In the genomic region with DNA sequence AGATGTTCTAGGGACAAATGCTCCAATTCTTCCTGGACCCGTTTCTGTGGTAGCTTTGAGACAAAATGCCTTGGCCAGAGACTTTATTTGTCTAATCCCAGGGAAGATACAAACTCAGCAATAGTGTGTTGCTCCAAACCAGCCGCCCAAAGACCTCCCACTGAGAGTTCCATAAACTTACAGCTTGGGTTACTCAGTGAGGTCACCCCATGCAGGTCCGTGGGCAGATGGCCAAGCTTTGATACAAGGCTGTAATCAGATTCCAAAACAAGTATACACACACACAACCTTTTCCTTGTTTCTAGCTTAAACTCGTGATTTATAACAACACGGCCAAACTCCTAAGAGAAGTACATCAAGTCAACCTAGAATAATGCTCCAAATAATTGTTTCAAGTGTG, we compare ENCODE assay signal across 8 mouse cellular contexts.
DNase-seq lines count a peak whose midpoint lies in the region; ATAC-seq and TF ChIP-seq lines count a peak whose summit lies in the region.

No protein-coding gene starts in this region.

- no peak for ATAC-seq in liver, embryonic 12.5 days

- TF ChIP-seq CTCF in kidney, adult 2 months (conservative IDR thresholded peaks at IDR 0.05; ENCODE audit: insufficient read depth, insufficient read length, low read depth, low read length), result no peak
- TF ChIP-seq CTCF in thymus, adult 2 months (IDR thresholded peaks at IDR 0.05; ENCODE audit: borderline replicate concordance, control insufficient read depth, extremely low read depth, insufficient read depth, low read length, poor library complexity), result no peak

- H3K4me1 ChIP-seq in kidney, adult 2 months (ENCODE audit: control insufficient read depth, insufficient read depth, low read length), result peaks cover 15% of the 10 kb centered on the region; the same call in 1 of the 2 replicates
- no peaks in the 10 kb centered on the region for H3K4me1 ChIP-seq in liver, embryonic 12.5 days
- no peaks in the 10 kb centered on the region for H3K4me1 ChIP-seq in thymus, adult 2 months (replicated peaks; ENCODE audit: control insufficient read depth, insufficient read depth, low read length)

- no peak overlapping the region for H3K4me2 ChIP-seq in liver, embryonic 12.5 days

- no peak overlapping the region for H3K9ac ChIP-seq in liver, embryonic 12.5 days

- peak; percentile 4 for DNase-seq in cerebellum, adult 11-12 months
- DNase-seq in cerebellum, adult 18-20 months, result no peak
- DNase-seq in urinary bladder, adult 18-20 months (ENCODE audit: low spot score in 2 of 2), result peak; percentile 57 to 75
- no peak for DNase-seq in urinary bladder, postnatal 10 days (ENCODE audit: low spot score)
- DNase-seq in kidney, adult 2 months, result peak; percentile 91
- DNase-seq in urinary bladder, adult 2 months (ENCODE audit: low spot score), result peak; percentile 21
- DNase-seq in thymus, adult 2 months, result no peak

- no peaks in the 10 kb centered on the region for H3K27me3 ChIP-seq in kidney, adult 2 months (replicated peaks; ENCODE audit: control insufficient read depth, insufficient read depth, low read length)
- no peaks in the 10 kb centered on the region for H3K27me3 ChIP-seq in liver, embryonic 12.5 days (replicated peaks)
- H3K27me3 ChIP-seq in thymus, adult 2 months (ENCODE audit: control insufficient read depth, insufficient read depth, low read length), result no peaks in the 10 kb centered on the region

- TF ChIP-seq POLR2A in kidney, adult 2 months (IDR thresholded peaks at IDR 0.05; ENCODE audit: low read depth, low read length), result no peak
- TF ChIP-seq POLR2A in thymus, adult 2 months (IDR thresholded peaks at IDR 0.05; ENCODE audit: control insufficient read depth, extremely low read depth, insufficient read depth, low read length, poor library complexity), result no peak

- no peak overlapping the region for H3K27ac ChIP-seq in kidney, adult 2 months (ENCODE audit: insufficient read depth, low read depth, low read length)
- no peak overlapping the region for H3K27ac ChIP-seq in liver, embryonic 12.5 days
- no peak overlapping the region for H3K27ac ChIP-seq in thymus, adult 2 months (ENCODE audit: control insufficient read depth, insufficient read depth, low read length)

- WGBS in kidney, adult 2 months, result 12% methylated on average over 5 of the region's 5 CpGs
- WGBS in liver, embryonic 12.5 days (ENCODE audit: insufficient replicate concordance), result 62% methylated on average over 5 of the region's 5 CpGs
- WGBS in thymus, adult 2 months, result 87% methylated on average over 5 of the region's 5 CpGs

- H3K36me3 ChIP-seq in kidney, adult 2 months (ENCODE audit: control insufficient read depth, insufficient read depth, low read length), result no peaks in the 10 kb centered on the region
- no peaks in the 10 kb centered on the region for H3K36me3 ChIP-seq in liver, embryonic 12.5 days
- H3K36me3 ChIP-seq in thymus, adult 2 months (ENCODE audit: control insufficient read depth, insufficient read depth, low read length), result no peaks in the 10 kb centered on the region

- no peak overlapping the region for H3K4me3 ChIP-seq in kidney, adult 2 months (ENCODE audit: insufficient read depth, low read depth, low read length)
- H3K4me3 ChIP-seq in liver, embryonic 12.5 days, result no peak overlapping the region
- no peak overlapping the region for H3K4me3 ChIP-seq in thymus, adult 2 months (ENCODE audit: control insufficient read depth, insufficient read depth, low read length)

- H3K9me3 ChIP-seq in liver, embryonic 12.5 days (replicated peaks), result no peaks in the 10 kb centered on the region

Comparison
In these comparisons a context has a peak if more than half of its experiments do, and no peak if none do; other contexts are left out.
1. DNase-seq: peak in cerebellum, adult 11-12 months (single experiment), urinary bladder, adult 18-20 months (2 of 2), kidney, adult 2 months (single experiment) and urinary bladder, adult 2 months (single experiment); none in cerebellum, adult 18-20 months (0 of 2), urinary bladder, postnatal 10 days (single experiment) and thymus, adult 2 months (single experiment).